Mouse (Mus musculus) kidney, embryonic 14.5 days (tissue): ENCODE results near the gene Ccser2. TPM values are rescaled to one million over a fixed set of nuclear protein-coding genes. Genes with fewer than 3 reads are reported as not detected.

ENCODE experiments used
- polyA plus RNA-seq: library from polyadenylated mRNA; unstranded; fragments of >200 nt; fragmentation: Nextera tagmentation; extraction: Ambion mirVana; gene quantifications from 2 replicates; pipeline ENCODE4 v1.2.1, GENCODE M21; 2014

Gene Ccser2
- polyA plus RNA-seq, 1 experiment from 2014 or later = 35.3 TPM

Other genes with a start within 250 kb of the Ccser2 start
- gene Rgr, start 80.2 kb upstream of the Ccser2 start, polyA plus RNA-seq = not detected in 2 replicates
- gene Lrit1, start 86.1 kb upstream of the Ccser2 start, polyA plus RNA-seq = not detected in 2 replicates
- gene Lrit2, start 99.2 kb upstream of the Ccser2 start, polyA plus RNA-seq = not detected in 2 replicates
- 3.8 and 5.6 TPM in 2 replicates for gene Cdhr1, start 129.6 kb upstream of the Ccser2 start, polyA plus RNA-seq
- gene 2610528A11Rik, start 145.2 kb upstream of the Ccser2 start, polyA plus RNA-seq = 0.69 and 0.81 TPM in 2 replicates
- gene Ghitm, start 166.5 kb upstream of the Ccser2 start, polyA plus RNA-seq = 169 and 206 TPM in 2 replicates